Mouse (Mus musculus) left cerebral cortex, postnatal 14 days (tissue): ENCODE measurements around the gene Brwd3. TPM values are rescaled to one million over a fixed set of nuclear protein-coding genes. Genes with fewer than 3 reads are reported as not detected.
A peak's percentile ranks its signal among the peaks of the same experiment; 100 is the strongest.

ENCODE experiments used
- DNase-seq, 2 experiments: peaks; one replicate each; pipeline ENCODE4 v3.0.0; 2021 to 2022; ENCODE audit warnings: low spot score in 2 of 2, mixed read lengths in 1 of 2
- intact Hi-C: fragments of 180-260 bp; cut with DNase I; formaldehyde crosslinking; loops from one replicate; pipeline ENCODE4 v1.15.1; 2025
- long read RNA-seq, 2 experiments: library from polyadenylated mRNA; stranded (forward); transcript quantifications; one replicate each; pipeline ENCODE4 v2.0.0; 2021
- total RNA-seq, 2 experiments: library from RNA; stranded (reverse); gene quantifications; 2 replicates each; pipeline ENCODE4 v1.2.3; 2021

The Brwd3 gene
- total RNA-seq = 10 to 100 TPM; 18.3 to 19.0 TPM
- long read RNA-seq, experiment 1, partial matches to known transcripts = 0 of 1 reads
- long read RNA-seq, experiment 1, other reads (novel, unspliced or antisense) = 1 of 1 reads
- long read RNA-seq, experiment 2, partial matches to known transcripts = 3 of 4 reads
- long read RNA-seq, experiment 2, other reads (novel, unspliced or antisense) = 1 of 4 reads

GRCm38 (mm10) chrX:108834090-108834774 lies at the start of gene Brwd3:
Brwd3 (minus strand) TSS chrX:108834372.
- peak; percentile 81 to 93 for DNase-seq
- intact Hi-C loops = loop anchor here (5.0 kb wide), 1 partner anchor 178 kb away; the partner anchor contains the start of gene Hmgn5

DNA sequence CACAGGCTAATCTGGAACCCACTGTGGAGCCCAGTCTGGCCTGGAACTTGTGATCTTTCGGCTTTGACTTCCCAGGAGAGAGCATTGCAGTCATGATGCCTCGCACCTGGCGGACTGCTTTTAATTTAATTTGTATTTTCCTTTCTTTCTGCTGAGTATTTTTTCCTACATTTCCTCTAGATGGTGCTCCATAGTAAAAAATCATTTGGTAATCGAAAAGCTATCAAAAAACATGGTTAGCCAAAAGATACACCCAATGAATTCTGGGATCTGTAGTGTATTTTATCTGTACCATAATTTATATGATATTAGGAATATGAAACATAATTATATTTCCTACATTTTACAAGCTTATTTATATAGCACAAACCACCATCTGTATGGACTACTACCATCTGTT lies 28.5 kb upstream of the Brwd3 start:
- intact Hi-C loops = loop anchor here (10.0 kb wide), 2 partner anchors 212 to 492 kb away; no protein-coding TSS in a partner anchor
- no peak for DNase-seq

DNA sequence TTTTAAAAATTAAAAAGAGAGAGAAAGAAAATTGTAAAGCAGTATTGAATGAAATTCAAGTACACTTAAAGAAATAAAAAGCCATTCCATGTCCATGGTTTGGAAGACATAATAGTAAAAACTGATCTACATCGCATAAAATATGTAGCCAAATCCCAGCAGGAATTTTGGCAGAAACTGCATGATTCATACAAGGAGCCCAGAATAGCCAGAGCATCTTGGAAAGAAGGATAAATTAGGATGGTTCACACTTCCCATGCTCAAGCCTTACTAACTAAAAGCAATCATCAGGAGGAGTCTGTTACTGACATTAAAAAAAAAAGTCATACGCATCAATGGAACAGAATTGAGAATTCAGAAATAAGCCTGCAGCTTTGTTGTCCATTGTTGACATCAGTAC lies 8.5 kb upstream of the Brwd3 start:
- intact Hi-C loops = no loop called here
- peak; percentile 10 to 49 for DNase-seq

- DNase-seq = no peak
- intact Hi-C loops = no loop called here
Measured at GRCm38 (mm10) chrX:108836416-108836815, 2.2 kb upstream of the Brwd3 start.

DNA sequence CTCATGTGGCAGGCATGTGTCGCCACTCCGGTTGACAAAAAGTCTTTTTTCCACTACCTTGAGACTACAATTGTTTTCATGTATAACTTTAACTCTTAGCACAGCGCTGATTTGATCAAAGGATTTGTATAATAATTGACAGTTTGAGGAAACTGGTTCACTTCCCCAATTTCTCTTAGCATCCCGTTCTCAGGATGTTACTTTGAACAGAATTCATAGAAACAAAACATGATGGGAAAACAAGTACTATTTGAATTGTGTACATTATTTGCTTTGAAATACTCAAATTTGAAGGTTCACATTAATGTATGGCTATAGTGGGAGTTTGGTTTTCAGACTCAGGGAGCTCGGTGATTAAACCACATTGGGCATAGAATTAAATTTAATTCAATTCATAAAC lies 1.1 kb upstream of the Brwd3 start:
- intact Hi-C loops = no loop called here
- no peak for DNase-seq

GRCm38 (mm10) chrX:108833381-108834020 lies 671 bp downstream of the Brwd3 start:
- intact Hi-C loops = loop anchor here (5.0 kb wide), 1 partner anchor 179 kb away; the partner anchor contains the start of gene Hmgn5
- DNase-seq = peak; percentile 3 to 6

GRCm38 (mm10) chrX:108832674-108833189 lies 1.4 kb downstream of the Brwd3 start:
- peak; percentile 85 to 89 for DNase-seq
- intact Hi-C loops = loop anchor here (5.0 kb wide), 1 partner anchor 180 kb away; the partner anchor contains the start of gene Hmgn5

DNA sequence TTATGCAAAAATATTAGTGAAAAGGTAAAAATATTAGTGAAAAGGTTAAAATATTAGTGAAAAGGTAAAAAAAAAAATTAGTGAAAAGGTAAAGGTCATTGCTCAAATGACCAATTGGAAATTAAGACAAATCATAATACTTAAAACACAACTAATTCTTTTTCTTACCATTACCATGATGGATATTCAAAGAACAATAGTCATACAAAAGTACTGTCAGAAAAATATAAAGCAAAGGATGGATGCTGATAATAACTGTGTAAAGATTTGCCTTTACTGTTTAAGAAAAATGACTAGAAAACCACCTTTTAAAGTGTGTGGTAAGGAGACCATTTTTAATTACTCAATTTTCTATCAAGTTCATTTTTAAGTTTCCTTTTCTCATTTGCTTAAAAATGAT lies 2.9 kb downstream of the Brwd3 start:
- DNase-seq = no peak
- intact Hi-C loops = loop anchor here (5.0 kb wide), 1 partner anchor 181 kb away; the partner anchor contains the start of gene Hmgn5

- DNase-seq = no peak
- intact Hi-C loops = no loop called here
Measured at GRCm38 (mm10) chrX:108828111-108828510, 6.1 kb downstream of the Brwd3 start.

DNA sequence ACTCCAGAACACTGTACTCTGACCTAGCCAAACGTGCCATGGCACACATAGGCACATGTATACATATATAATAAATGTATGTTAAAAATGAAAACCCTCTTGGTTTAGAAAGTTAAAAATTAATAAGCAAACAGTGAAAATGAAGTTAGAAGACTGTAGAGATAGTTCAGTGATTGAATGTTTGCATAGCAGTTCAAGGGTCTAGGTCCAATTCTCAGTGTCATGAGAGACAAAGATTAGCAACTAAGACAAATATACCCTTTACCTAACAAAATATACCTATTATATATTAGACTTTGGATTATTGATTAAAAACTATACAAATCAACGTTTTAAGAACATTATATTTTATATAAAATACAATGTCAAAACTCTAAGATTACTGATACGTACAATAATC lies 36.9 kb downstream of the Brwd3 start:
- no peak for DNase-seq
- intact Hi-C loops = no loop called here

GRCm38 (mm10) chrX:108783724-108784123 lies 50.4 kb downstream of the Brwd3 start:
- no peak for DNase-seq
- intact Hi-C loops = no loop called here

GRCm38 (mm10) chrX:108731755-108732154 lies 102.4 kb downstream of the Brwd3 start:
- intact Hi-C loops = no loop called here
- DNase-seq = no peak

DNA sequence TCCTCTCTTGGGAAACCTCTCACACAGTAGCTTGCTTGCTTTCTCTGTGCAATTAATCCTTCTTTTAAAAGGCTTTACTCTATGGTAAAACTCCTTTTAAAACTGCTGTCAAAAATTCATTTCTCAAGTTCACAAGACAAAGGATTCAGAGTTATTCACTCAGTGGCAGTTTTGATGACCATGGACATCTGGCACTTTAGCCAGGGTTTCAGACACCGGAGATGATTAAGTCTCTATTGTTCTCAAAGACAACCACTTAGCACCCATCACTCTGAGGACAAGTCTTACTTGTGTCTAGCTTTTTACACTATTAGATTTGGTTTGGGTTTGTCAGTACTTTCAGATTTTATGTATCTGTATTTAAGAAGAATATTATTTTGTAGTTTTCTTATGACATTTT lies 104.6 kb downstream of the Brwd3 start:
- DNase-seq = no peak
- intact Hi-C loops = no loop called here

- DNase-seq = no peak
- intact Hi-C loops = no loop called here
Measured at GRCm38 (mm10) chrX:108729068-108729467, 105.1 kb downstream of the Brwd3 start.

GRCm38 (mm10) chrX:108728334-108728733 lies 105.8 kb downstream of the Brwd3 start:
- intact Hi-C loops = no loop called here
- no peak for DNase-seq

DNA sequence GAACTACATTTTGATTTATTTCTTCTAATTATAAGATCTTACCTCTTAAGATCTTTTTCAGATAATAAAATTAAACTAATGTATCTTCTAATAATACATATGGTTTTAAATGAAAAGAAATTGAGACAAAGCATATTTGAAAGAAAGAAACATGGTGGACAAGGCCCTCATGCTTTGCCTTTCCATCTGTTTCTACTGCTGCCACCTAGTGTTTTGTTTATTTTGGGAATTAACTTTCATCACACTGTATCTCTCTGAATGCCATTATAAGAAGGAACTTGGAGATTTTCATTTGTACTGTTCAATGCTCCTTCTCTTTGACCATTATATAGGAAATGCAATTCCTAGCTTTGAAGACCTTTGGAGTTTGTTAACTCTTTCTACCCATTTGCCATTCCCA lies 109.9 kb downstream of the Brwd3 start:
- intact Hi-C loops = no loop called here
- no peak for DNase-seq

GRCm38 (mm10) chrX:108722447-108722846 lies 111.7 kb downstream of the Brwd3 start:
- intact Hi-C loops = no loop called here
- DNase-seq = no peak

- no peak for DNase-seq
- intact Hi-C loops = no loop called here
Measured at GRCm38 (mm10) chrX:108704312-108704711, 129.9 kb downstream of the Brwd3 start.
